Mouse (Mus musculus) urinary bladder, postnatal 4 days (tissue): ENCODE measurements at regions not wholly inside any gene's neighbourhood (a gene's known extent, or its start where the extent isn't known, plus 50 kb on each side); places are given as distances from the start of the nearest gene placed in this dataset.
A peak's percentile ranks its signal among the peaks of the same experiment; 100 is the strongest.

Source experiments
- DNase-seq, 2 experiments: peaks; one replicate each; pipeline ENCODE4 v3.0.0; 2021 to 2022; ENCODE audit warnings: low spot score in 2 of 2

GRCm38 (mm10) chr4:4920256-4920655 is 127.1 kb upstream of the Impad1 start:
- DNase-seq: no peak

- DNase-seq: peak in 1 of 2 experiments; percentile 21
Observed at GRCm38 (mm10) chr4:4875257-4875656, 82.1 kb upstream of the Impad1 start.

GRCm38 (mm10) chr4:4858345-4858744 is 65.2 kb upstream of the Impad1 start:
- no peak for DNase-seq
